Mouse (Mus musculus): Measurements from ENCODE around the gene Zfp618.

DNA sequence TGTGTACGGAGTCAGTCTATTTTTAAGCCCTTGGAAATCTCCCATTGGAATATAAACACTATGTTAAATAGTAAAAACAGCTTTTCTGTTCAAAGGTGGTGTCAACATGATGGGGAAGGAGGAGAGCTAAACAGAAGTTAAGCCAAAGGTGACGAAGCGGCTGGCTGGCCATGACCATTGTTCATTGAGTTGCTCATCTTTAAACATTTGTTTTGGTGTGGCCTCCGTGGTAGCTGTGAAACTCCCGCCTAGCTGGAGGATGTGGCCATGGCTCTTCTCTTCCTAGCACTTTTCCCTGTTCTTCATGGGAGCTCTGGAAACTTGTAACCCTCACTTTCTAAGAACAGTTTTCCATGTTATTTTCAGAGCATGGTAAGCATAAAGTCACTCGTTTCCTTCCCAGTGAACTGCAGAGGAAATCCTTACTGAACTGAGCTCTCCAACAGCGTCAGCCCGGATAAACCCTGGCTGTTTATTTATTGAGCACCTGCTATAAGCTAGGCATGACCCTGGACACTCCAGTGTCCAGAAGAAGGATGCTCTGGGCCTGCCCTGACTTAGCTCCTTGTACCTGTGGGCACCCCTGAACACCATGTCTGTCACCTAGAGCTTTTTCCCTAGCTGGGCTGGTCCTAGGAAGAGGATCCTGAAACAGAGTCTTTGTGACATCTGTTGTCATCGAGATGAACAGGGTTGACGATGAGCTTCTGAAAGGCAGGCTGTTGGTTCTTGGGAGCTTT is 40.2 kb downstream of the Zfp618 start:
- TF ChIP-seq CTCF (IDR thresholded peaks at IDR 0.05; ENCODE audit: extremely low read depth, insufficient read depth, low read length) (no peak), POLR2A (IDR thresholded peaks at IDR 0.05; ENCODE audit: extremely low read depth, insufficient read depth, low read length) (no peak)

All from cortical plate, adult 2 months (tissue).